ENCODE assay signal across 10 mouse cellular contexts in the genomic region with DNA sequence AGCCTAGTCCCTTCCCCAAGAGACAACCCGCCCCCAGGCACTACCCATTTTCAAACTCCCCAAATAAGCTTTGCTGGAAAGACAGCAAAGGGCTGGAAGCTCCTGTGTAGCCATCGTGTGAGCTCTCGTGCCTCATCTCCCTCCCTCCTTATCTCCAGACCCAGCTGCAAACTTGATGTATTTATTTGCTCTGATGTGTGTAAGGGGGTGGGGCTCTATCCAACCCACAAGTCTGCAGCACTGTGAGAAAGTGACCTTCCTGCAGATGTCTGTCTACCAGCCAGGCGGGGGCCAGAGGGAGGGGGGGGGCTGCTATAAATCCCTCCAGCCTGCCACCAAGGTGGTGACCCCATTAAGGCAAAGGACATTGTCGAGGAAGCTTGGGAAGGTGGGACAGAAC. TPM values are rescaled to one million over a fixed set of nuclear protein-coding genes. Genes with fewer than 3 reads are reported as not detected.
DNase-seq lines count a peak whose midpoint lies in the region; ATAC-seq and TF ChIP-seq lines count a peak whose summit lies in the region.
"Had no signal": no experiment of that assay in that cellular context is flagged by ENCODE, and none has a peak within 500 bp of the region (broad histone marks: within the 10 kb centered on the region; RNA-seq: fewer than 3 reads in every experiment).

No protein-coding gene starts in this region.

- TF ChIP-seq POLR2A in lung, adult 2 months (IDR thresholded peaks at IDR 0.05; ENCODE audit: borderline replicate concordance, extremely low read depth, low read depth, low read length): no peak

- no peak overlapping the region for H3K4me2 ChIP-seq in lung, embryonic 15.5 days
- H3K4me2 ChIP-seq: limb, embryonic 15.5 days had no signal

- no peak for TF ChIP-seq CTCF in lung, adult 2 months (IDR thresholded peaks at IDR 0.05; ENCODE audit: insufficient read depth, low read length)

- 11% methylated on average over 5 of the region's 5 CpGs for WGBS in lung, embryonic 15.5 days
- WGBS in lung, adult 2 months: 18% methylated on average over 5 of the region's 5 CpGs

- peaks cover 17% of the 10 kb centered on the region for H3K4me1 ChIP-seq in lung, embryonic 15.5 days
- H3K4me1 ChIP-seq in lung, adult 2 months (ENCODE audit: control insufficient read depth, insufficient read depth, low read length): no peaks in the 10 kb centered on the region

- no peaks in the 10 kb centered on the region for H3K9me3 ChIP-seq in lung, embryonic 15.5 days
- H3K9me3 ChIP-seq: limb, embryonic 15.5 days had no signal

- DNase-seq in lung, adult 2 months: no peak
- peak; percentile 68 for DNase-seq in MEL-GATA-1-ER (ENCODE audit: extremely low read depth, low read depth)
- peak; percentile 28 to 57 for DNase-seq in kidney, postnatal 4 days
- no peak for DNase-seq in layer of hippocampus, postnatal 10 days (ENCODE audit: low spot score in 2 of 2)
- no peak for DNase-seq in cerebellum, adult 9-10 months
- DNase-seq in spleen, adult 18-20 months: no peak
- DNase-seq: cerebellum, adult 8-10 months had no signal

- no peak overlapping the region for H3K9ac ChIP-seq in lung, embryonic 15.5 days
- H3K9ac ChIP-seq: limb, embryonic 15.5 days had no signal

- ATAC-seq in lung, embryonic 15.5 days (ENCODE audit: borderline replicate concordance, extremely low read depth, low FRiP score, low TSS enrichment): peak; percentile 58; the same call in 1 of the 2 replicates
- peak; percentile 79 for ATAC-seq in common myeloid progenitor, adult 5-6 weeks (replicated peaks; ENCODE audit: low read depth, poor library complexity, severe bottlenecking)

- no peak overlapping the region for H3K27ac ChIP-seq in lung, embryonic 15.5 days
- H3K27ac ChIP-seq: limb, embryonic 15.5 days had no signal

- H3K27me3 ChIP-seq in lung, embryonic 15.5 days: no peaks in the 10 kb centered on the region
- H3K27me3 ChIP-seq: limb, embryonic 15.5 days had no signal

- H3K36me3 ChIP-seq in lung, embryonic 15.5 days: no peaks in the 10 kb centered on the region
- H3K36me3 ChIP-seq: limb, embryonic 15.5 days had no signal

- H3K4me3 ChIP-seq in lung, embryonic 15.5 days: no peak overlapping the region
- no peak overlapping the region for H3K4me3 ChIP-seq in lung, adult 2 months (replicated peaks; ENCODE audit: extremely low read depth, low read depth, low read length)
- H3K4me3 ChIP-seq: limb, embryonic 15.5 days had no signal

RNA-seq across cellular contexts. Expression of a gene that starts 9.7 kb away (rescaled TPM):
- 0.06 and 0.15 TPM in 2 replicates for polyA plus RNA-seq in lung, embryonic 15.5 days (2015; fragmentation: Nextera tagmentation; extraction: Ambion mirVana)
- 0.11 and 0.90 TPM in 2 replicates for polyA plus RNA-seq in lung, adult 2 months (2012; rRNA removed)
- total RNA-seq in common myeloid progenitor, adult 5-6 weeks (2017): not detected in 2 replicates
- 100 to 1,000 TPM; 231 to 269 TPM for total RNA-seq in layer of hippocampus, postnatal 10 days (2021)

RNA-seq across cellular contexts. Expression of a gene that starts 9.8 kb away (rescaled TPM):
- 89.5 and 89.6 TPM in 2 replicates for polyA plus RNA-seq in lung, embryonic 15.5 days (2015; fragmentation: Nextera tagmentation; extraction: Ambion mirVana)
- 62.6 and 74.0 TPM in 2 replicates for polyA plus RNA-seq in lung, adult 2 months (2012; rRNA removed)
- total RNA-seq in common myeloid progenitor, adult 5-6 weeks (2017): 1.4 TPM in 1 of 2 replicates, not detected in the other
- 10 to 100 TPM; 16.4 to 18.1 TPM for total RNA-seq in layer of hippocampus, postnatal 10 days (2021)

RNA-seq across cellular contexts. Expression of a gene that starts 35.7 kb away (rescaled TPM):
- 19.6 and 20.2 TPM in 2 replicates for polyA plus RNA-seq in lung, embryonic 15.5 days (2015; fragmentation: Nextera tagmentation; extraction: Ambion mirVana)
- polyA plus RNA-seq in lung, adult 2 months (2012; rRNA removed): 24.0 and 29.6 TPM in 2 replicates
- 25.7 and 33.8 TPM in 2 replicates for total RNA-seq in common myeloid progenitor, adult 5-6 weeks (2017)
- 1 to 10 TPM; 7.3 to 9.1 TPM for total RNA-seq in layer of hippocampus, postnatal 10 days (2021)

RNA-seq across cellular contexts. Expression of a gene that starts 39.1 kb away (rescaled TPM):
- polyA plus RNA-seq in lung, embryonic 15.5 days (2015; fragmentation: Nextera tagmentation; extraction: Ambion mirVana): 30.1 and 30.3 TPM in 2 replicates
- 38.8 and 52.2 TPM in 2 replicates for polyA plus RNA-seq in lung, adult 2 months (2012; rRNA removed)
- 3.9 and 9.0 TPM in 2 replicates for total RNA-seq in common myeloid progenitor, adult 5-6 weeks (2017)
- total RNA-seq in layer of hippocampus, postnatal 10 days (2021): 10 to 100 TPM; 77.5 to 80.5 TPM

Comparison
In these comparisons a context has a peak if more than half of its experiments do, and no peak if none do; other contexts are left out.
1. DNase-seq: peak in MEL-GATA-1-ER (single experiment) and kidney, postnatal 4 days (2 of 2); none in lung, adult 2 months (single experiment), layer of hippocampus, postnatal 10 days (0 of 2), cerebellum, adult 9-10 months (single experiment) and spleen, adult 18-20 months (0 of 2).
2. RNA of a gene that starts 9.7 kb away (total RNA-seq): 231 to 269 TPM in layer of hippocampus, postnatal 10 days; not detected in common myeloid progenitor, adult 5-6 weeks; every median in the first group is over 100 times any median in the second.